Mouse (Mus musculus) cortical plate, adult 2 months (tissue): Measurements from ENCODE around the gene Stub1.

Experiments
- CTCF ChIP-seq: fragments of 200-500 bp; IDR thresholded peaks from 2 replicates; pipeline ENCODE4 v1.5.1; 2011; ENCODE audit warnings: mild to moderate bottlenecking, control low read depth, low read length; ENCODE audit not compliant: insufficient read depth; ENCODE audit errors: extremely low read depth
- POLR2A ChIP-seq: fragments of 200-500 bp; IDR thresholded peaks from 2 replicates; pipeline ENCODE4 v1.6.1; 2011; ENCODE audit warnings: mild to moderate bottlenecking, low read length, control low read depth; ENCODE audit not compliant: insufficient read depth; ENCODE audit errors: extremely low read depth

DNA sequence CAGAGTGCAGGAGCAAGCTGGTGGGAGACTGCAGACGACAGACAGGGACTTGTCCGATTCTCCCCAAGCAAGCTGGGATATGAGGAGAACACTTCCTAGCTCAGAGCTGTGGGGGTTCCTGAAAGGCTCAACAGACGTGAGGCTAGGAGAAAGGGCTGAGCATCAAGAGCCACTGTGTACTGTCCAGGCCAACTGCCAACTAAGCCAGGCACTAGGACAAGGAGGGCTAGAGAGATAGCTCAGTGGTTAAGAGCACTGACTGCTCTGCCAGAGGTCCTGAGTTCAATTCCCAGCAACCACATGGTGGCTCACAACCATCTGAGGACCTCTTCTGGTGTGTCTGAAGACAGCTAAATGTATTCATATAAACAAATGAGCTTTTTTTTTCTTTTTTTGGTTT lies 9.3 kb upstream of the Stub1 start:
- TF ChIP-seq POLR2A (no peak), CTCF (no peak)
